Mouse (Mus musculus): ENCODE measurements around the gene Atic.

Gene Atic

GRCm38 (mm10) chr1:71595365-71595764 lies 38.4 kb downstream of the Atic start:
- DNase-seq, result no peak

GRCm38 (mm10) chr1:71605751-71606150 lies 48.8 kb downstream of the Atic start:
- no peak for DNase-seq

GRCm38 (mm10) chr1:71606600-71607325 lies 49.8 kb downstream of the Atic start:
- DNase-seq, result no peak

- no peak for DNase-seq
These were observed 52.3 kb downstream of the Atic start for GRCm38 (mm10) chr1:71609057-71609775.

- no peak for DNase-seq
These were observed 53.0 kb downstream of the Atic start for GRCm38 (mm10) chr1:71609916-71610315.

- no peak for DNase-seq
These were observed 55.3 kb downstream of the Atic start for GRCm38 (mm10) chr1:71612256-71612655.

- no peak for DNase-seq
These were observed 57.7 kb downstream of the Atic start for GRCm38 (mm10) chr1:71614545-71615246.

GRCm38 (mm10) chr1:71621526-71621925 lies 64.6 kb downstream of the Atic start:
- DNase-seq, result no peak

GRCm38 (mm10) chr1:71623625-71624024 lies 66.7 kb downstream of the Atic start:
- no peak for DNase-seq
